Mouse (Mus musculus) liver, embryonic 11.5 days (tissue): ENCODE data around the gene Ccno. TPM values are rescaled to one million over a fixed set of nuclear protein-coding genes. Genes with fewer than 3 reads are reported as not detected.

Source experiments
- ATAC-seq: fragments of 200-750 bp; cut with Nextera tagmentation; replicated peaks from 2 replicates; pipeline ENCODE4 v1.8.0; 2017; ENCODE audit warnings: moderate number of reproducible peaks, mild to moderate bottlenecking, moderate TSS enrichment, moderate library complexity; ENCODE audit not compliant: low FRiP score
- DNase-seq: peaks from one replicate; pipeline ENCODE4 v3.0.0-alpha.2; 2017; ENCODE audit warnings: low spot score
- H3K27ac ChIP-seq: fragments of 300-500 bp; sonication (generic); 2 replicates; pipeline ENCODE4 v1.5.1; 2014; ENCODE audit warnings: mild to moderate bottlenecking, low read depth, low read length, control low read depth
- H3K27me3 ChIP-seq: fragments of 300-500 bp; sonication (generic); replicated peaks from 2 replicates; pipeline ENCODE4 v1.6.1; 2014; ENCODE audit warnings: low read length, mixed read lengths; ENCODE audit not compliant: control insufficient read depth, insufficient read depth
- H3K36me3 ChIP-seq: fragments of 300-500 bp; sonication (generic); 2 replicates; pipeline ENCODE4 v1.6.1; 2014; ENCODE audit warnings: mild to moderate bottlenecking, low read length, moderate library complexity, mixed read lengths; ENCODE audit not compliant: control insufficient read depth, insufficient read depth
- H3K4me1 ChIP-seq: fragments of 300-500 bp; sonication (generic); replicated peaks from 2 replicates; pipeline ENCODE4 v1.6.1; 2014; ENCODE audit warnings: low read length, mixed read lengths; ENCODE audit not compliant: control insufficient read depth, insufficient read depth
- H3K4me2 ChIP-seq: fragments of 300-500 bp; sonication (generic); 2 replicates; pipeline ENCODE4 v1.6.1; 2014; ENCODE audit warnings: mild to moderate bottlenecking, control low read depth, moderate library complexity
- H3K4me3 ChIP-seq: fragments of 300-500 bp; sonication (generic); 2 replicates; pipeline ENCODE4 v1.5.1; 2014; ENCODE audit warnings: low read depth, low read length, control low read depth
- H3K9ac ChIP-seq: fragments of 300-500 bp; sonication (generic); 2 replicates; pipeline ENCODE4 v1.6.1; 2014; ENCODE audit warnings: low read depth, low read length, control low read depth
- H3K9me3 ChIP-seq: fragments of 300-500 bp; sonication (generic); 2 replicates; pipeline ENCODE4 v1.6.1; 2016; ENCODE audit warnings: low read length, inconsistent platforms, mixed read lengths; ENCODE audit not compliant: control insufficient read depth
- WGBS: fragments of 180-500 bp; shearing (Covaris S2); extraction: QIAGEN DNeasy Blood & Tissue Kit; methylation state at CpG from one replicate; pipeline ENCODE4 v1.1.7; 2014; 5-methylcytosine and 5-hydroxymethylcytosine counted together
- polyA plus RNA-seq: library from polyadenylated mRNA; unstranded; fragments of >200 nt; fragmentation: Nextera tagmentation; extraction: Ambion mirVana; gene quantifications from 2 replicates; pipeline ENCODE4 v1.2.1, GENCODE M21; 2014

Ccno gene
- 0.08 TPM in 1 of 2 replicates, not detected in the other for polyA plus RNA-seq

- peak within 1 kb of the TSS; percentile 53 for H3K4me3 ChIP-seq
- H3K27me3 ChIP-seq = peaks cover 77% of the 10 kb centered on the region
- DNase-seq (peak; percentile 86), ATAC-seq (peak; percentile 86)
- peaks cover 14% of the 10 kb centered on the region for H3K4me1 ChIP-seq
- no peak within 1 kb of the TSS for H3K9ac ChIP-seq
- WGBS = under 1% methylated on average over 47 of the region's 47 CpGs
- no peak within 1 kb of the TSS for H3K27ac ChIP-seq
- H3K4me2 ChIP-seq = peak within 1 kb of the TSS; percentile 96
- no peaks in the 10 kb centered on the region for H3K9me3 ChIP-seq
- no peaks in the 10 kb centered on the region for H3K36me3 ChIP-seq
Observed at GRCm38 (mm10) chr13:112987532-112987943, at the start of gene Ccno. Gene Ccno (plus strand): TSS chr13:112987802.

- Histone ChIP-seq H3K4me3 (no peak overlapping the region), H3K9me3 (no peaks in the 10 kb centered on the region), H3K36me3 (peaks cover 6% of the 10 kb centered on the region; the same call in 1 of the 2 replicates), H3K4me1 (peaks cover 8% of the 10 kb centered on the region), H3K27ac (no peak overlapping the region), H3K4me2 (no peak overlapping the region), H3K27me3 (no peaks in the 10 kb centered on the region), H3K9ac (no peak overlapping the region)
- WGBS = 92% methylated on average over 8 of the region's 8 CpGs
- ATAC-seq = no peak
- no peak for DNase-seq
Observed at GRCm38 (mm10) chr13:112938130-112938529, 49.5 kb upstream of the Ccno start.

GRCm38 (mm10) chr13:112941879-112942330 is 45.7 kb upstream of the Ccno start:
- Histone ChIP-seq H3K4me1 (peaks cover 8% of the 10 kb centered on the region), H3K4me2 (peak overlapping the region; percentile 44), H3K27ac (peak overlapping the region; percentile 8; the same call in 1 of the 2 replicates), H3K9me3 (no peaks in the 10 kb centered on the region), H3K36me3 (peaks cover 9% of the 10 kb centered on the region; the same call in 1 of the 2 replicates), H3K9ac (no peak overlapping the region), H3K27me3 (no peaks in the 10 kb centered on the region), H3K4me3 (no peak overlapping the region)
- ATAC-seq = peak; percentile 79
- peak; percentile 34 for DNase-seq
- 46% methylated on average over 15 of the region's 15 CpGs for WGBS

- peaks cover 8% of the 10 kb centered on the region for H3K4me1 ChIP-seq
- no peak overlapping the region for H3K9ac ChIP-seq
- peaks cover 16% of the 10 kb centered on the region for H3K36me3 ChIP-seq
- H3K27me3 ChIP-seq = no peaks in the 10 kb centered on the region
- no peaks in the 10 kb centered on the region for H3K9me3 ChIP-seq
- no peak overlapping the region for H3K4me2 ChIP-seq
- DNase-seq = no peak
- H3K4me3 ChIP-seq = no peak overlapping the region
- ATAC-seq = no peak
- 90% methylated on average over 9 of the region's 9 CpGs for WGBS
- no peak overlapping the region for H3K27ac ChIP-seq
Observed at GRCm38 (mm10) chr13:112945312-112945711, 42.3 kb upstream of the Ccno start.

- Histone ChIP-seq H3K27ac (no peak overlapping the region), H3K4me2 (no peak overlapping the region), H3K9ac (no peak overlapping the region), H3K36me3 (peaks cover 20% of the 10 kb centered on the region), H3K9me3 (no peaks in the 10 kb centered on the region), H3K4me3 (no peak overlapping the region), H3K27me3 (no peaks in the 10 kb centered on the region), H3K4me1 (peaks cover 8% of the 10 kb centered on the region)
- 82% methylated on average over 6 of the region's 6 CpGs for WGBS
- ATAC-seq (no peak), DNase-seq (no peak)
Observed at GRCm38 (mm10) chr13:112945900-112946299, 41.7 kb upstream of the Ccno start.

- WGBS = 89% methylated on average over 8 of the region's 8 CpGs
- no peak for ATAC-seq
- Histone ChIP-seq H3K27me3 (no peaks in the 10 kb centered on the region), H3K4me3 (no peak overlapping the region), H3K36me3 (peaks cover 18% of the 10 kb centered on the region), H3K9me3 (no peaks in the 10 kb centered on the region), H3K4me2 (no peak overlapping the region), H3K27ac (no peak overlapping the region), H3K4me1 (no peaks in the 10 kb centered on the region), H3K9ac (no peak overlapping the region)
- DNase-seq = no peak
Observed at GRCm38 (mm10) chr13:112954067-112954466, 33.5 kb upstream of the Ccno start.

- H3K27ac ChIP-seq = no peak overlapping the region
- H3K4me1 ChIP-seq = no peaks in the 10 kb centered on the region
- H3K27me3 ChIP-seq = no peaks in the 10 kb centered on the region
- 89% methylated on average over 5 of the region's 5 CpGs for WGBS
- H3K9me3 ChIP-seq = no peaks in the 10 kb centered on the region
- no peak overlapping the region for H3K4me2 ChIP-seq
- DNase-seq (no peak), ATAC-seq (no peak)
- H3K4me3 ChIP-seq = no peak overlapping the region
- peaks cover 7% of the 10 kb centered on the region for H3K36me3 ChIP-seq
- no peak overlapping the region for H3K9ac ChIP-seq
Observed at GRCm38 (mm10) chr13:112963081-112963480, 24.5 kb upstream of the Ccno start.

- no peak for ATAC-seq
- Histone ChIP-seq H3K27me3 (no peaks in the 10 kb centered on the region), H3K27ac (no peak overlapping the region), H3K4me2 (no peak overlapping the region), H3K36me3 (peaks cover 5% of the 10 kb centered on the region), H3K9ac (no peak overlapping the region), H3K4me3 (no peak overlapping the region), H3K9me3 (no peaks in the 10 kb centered on the region), H3K4me1 (no peaks in the 10 kb centered on the region)
- DNase-seq = no peak
- 94% methylated on average over 12 of the region's 12 CpGs for WGBS
Observed at GRCm38 (mm10) chr13:112964421-112964820, 23.2 kb upstream of the Ccno start.

GRCm38 (mm10) chr13:112967267-112967666 is 20.3 kb upstream of the Ccno start:
- DNase-seq (no peak), ATAC-seq (no peak)
- Histone ChIP-seq H3K4me1 (no peaks in the 10 kb centered on the region), H3K4me2 (no peak overlapping the region), H3K36me3 (peaks cover 5% of the 10 kb centered on the region), H3K27me3 (no peaks in the 10 kb centered on the region), H3K9ac (no peak overlapping the region), H3K9me3 (no peaks in the 10 kb centered on the region), H3K27ac (no peak overlapping the region), H3K4me3 (no peak overlapping the region)
- WGBS = 89% methylated on average over 5 of the region's 5 CpGs
